Mouse (Mus musculus) erythroblast, embryonic 14.5 days (primary cell): ENCODE measurements around the gene Gxylt2. TPM values are rescaled to one million over a fixed set of nuclear protein-coding genes. Genes with fewer than 3 reads are reported as not detected.

Experiments
- H3K27me3 ChIP-seq: 2 replicates; pipeline ENCODE4 v1.6.1; 2012; ENCODE audit warnings: inconsistent platforms; ENCODE audit not compliant: control insufficient read depth
- H3K36me3 ChIP-seq: 2 replicates; pipeline ENCODE4 v1.6.1; 2012; ENCODE audit warnings: mild to moderate bottlenecking, inconsistent platforms; ENCODE audit not compliant: control insufficient read depth
- H3K4me1 ChIP-seq: 2 replicates; pipeline ENCODE4 v1.6.1; 2012; ENCODE audit warnings: inconsistent platforms; ENCODE audit not compliant: control insufficient read depth
- H3K4me3 ChIP-seq: replicated peaks from 2 replicates; pipeline ENCODE3; 2012; ENCODE audit warnings: moderate library complexity, mild to moderate bottlenecking, inconsistent platforms
- H3K9me3 ChIP-seq: 2 replicates; pipeline ENCODE4 v1.6.1; 2012; ENCODE audit warnings: low read length, inconsistent platforms, mixed read lengths; ENCODE audit not compliant: control insufficient read depth
- GATA1 ChIP-seq: IDR thresholded peaks from 2 replicates; pipeline ENCODE4 v1.6.1; 2012; ENCODE audit warnings: low read length, inconsistent platforms, mixed read lengths
- TAL1 ChIP-seq: IDR thresholded peaks from 3 replicates; pipeline ENCODE4 v1.6.1; 2012; ENCODE audit warnings: low read length, inconsistent platforms, mixed read lengths
- polyA plus RNA-seq: library from polyadenylated mRNA; stranded (reverse); fragments of >175 nt; gene quantifications from 2 replicates; pipeline ENCODE4 v1.2.3, GENCODE M21; 2012

The Gxylt2 gene
- polyA plus RNA-seq, 1 experiment = not detected

DNA sequence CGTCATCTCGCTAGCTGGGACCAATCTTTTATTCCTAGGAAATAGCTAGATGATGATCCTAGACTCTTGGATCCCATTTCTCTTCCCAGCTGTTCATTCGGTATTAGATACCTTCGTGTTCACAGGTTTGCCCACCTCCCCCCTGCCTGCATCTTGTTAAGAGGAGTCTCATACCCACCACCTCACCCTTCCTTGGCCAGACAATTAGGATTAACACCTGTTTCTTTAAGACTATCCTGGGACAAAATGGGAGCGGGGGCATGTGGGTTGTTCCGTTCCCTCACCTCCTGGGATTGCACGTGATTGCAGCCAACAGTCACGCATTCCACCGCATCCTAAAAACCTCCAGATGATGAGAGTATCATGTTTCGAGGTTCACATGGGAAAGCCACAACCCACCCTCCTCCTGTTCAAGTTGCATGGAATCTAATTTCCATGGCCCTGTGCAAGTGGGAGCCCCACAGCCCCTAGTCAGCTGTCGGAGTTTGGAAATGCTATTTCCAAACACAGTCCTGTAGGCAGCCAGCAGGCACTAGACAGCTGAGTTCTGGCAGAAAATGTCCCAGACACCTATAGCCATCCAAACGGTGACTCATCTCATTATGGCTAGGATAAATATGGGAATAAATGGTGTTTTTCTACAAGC lies 28.0 kb downstream of the Gxylt2 start:
- Histone ChIP-seq H3K4me3 (no peak overlapping the region), H3K36me3 (no peaks in the 10 kb centered on the region), H3K9me3 (no peaks in the 10 kb centered on the region), H3K4me1 (no peaks in the 10 kb centered on the region), H3K27me3 (no peaks in the 10 kb centered on the region)
- TF ChIP-seq TAL1 (no peak), GATA1 (no peak)

GRCm38 (mm10) chr6:100733218-100733617 lies 28.7 kb downstream of the Gxylt2 start:
- H3K36me3 ChIP-seq = no peaks in the 10 kb centered on the region
- TF ChIP-seq GATA1 (no peak), TAL1 (no peak)
- no peaks in the 10 kb centered on the region for H3K9me3 ChIP-seq
- no peak overlapping the region for H3K4me3 ChIP-seq
- no peaks in the 10 kb centered on the region for H3K27me3 ChIP-seq
- H3K4me1 ChIP-seq = no peaks in the 10 kb centered on the region

DNA sequence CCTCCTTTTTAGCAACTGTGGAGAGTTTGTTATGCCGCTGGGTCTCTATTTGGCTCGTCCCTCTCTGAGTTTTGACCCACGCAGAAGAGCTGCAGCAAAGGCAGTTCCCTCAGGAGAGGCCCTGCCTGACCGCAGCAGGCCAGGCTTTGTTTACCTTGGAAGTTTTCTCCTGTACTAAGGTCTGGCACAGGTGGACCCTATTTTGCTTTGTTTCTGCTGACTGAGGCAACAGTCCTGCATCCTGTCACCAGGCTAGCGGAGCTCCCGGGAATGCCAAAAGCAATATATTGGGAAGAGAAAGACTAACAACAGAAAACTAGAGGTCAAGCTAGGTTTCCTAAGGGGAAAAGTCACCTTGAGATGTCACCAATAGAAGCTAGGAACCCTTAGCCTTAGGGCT lies 29.8 kb downstream of the Gxylt2 start:
- TF ChIP-seq GATA1 (no peak), TAL1 (no peak)
- Histone ChIP-seq H3K4me1 (no peaks in the 10 kb centered on the region), H3K9me3 (no peaks in the 10 kb centered on the region), H3K27me3 (no peaks in the 10 kb centered on the region), H3K4me3 (no peak overlapping the region), H3K36me3 (no peaks in the 10 kb centered on the region)

DNA sequence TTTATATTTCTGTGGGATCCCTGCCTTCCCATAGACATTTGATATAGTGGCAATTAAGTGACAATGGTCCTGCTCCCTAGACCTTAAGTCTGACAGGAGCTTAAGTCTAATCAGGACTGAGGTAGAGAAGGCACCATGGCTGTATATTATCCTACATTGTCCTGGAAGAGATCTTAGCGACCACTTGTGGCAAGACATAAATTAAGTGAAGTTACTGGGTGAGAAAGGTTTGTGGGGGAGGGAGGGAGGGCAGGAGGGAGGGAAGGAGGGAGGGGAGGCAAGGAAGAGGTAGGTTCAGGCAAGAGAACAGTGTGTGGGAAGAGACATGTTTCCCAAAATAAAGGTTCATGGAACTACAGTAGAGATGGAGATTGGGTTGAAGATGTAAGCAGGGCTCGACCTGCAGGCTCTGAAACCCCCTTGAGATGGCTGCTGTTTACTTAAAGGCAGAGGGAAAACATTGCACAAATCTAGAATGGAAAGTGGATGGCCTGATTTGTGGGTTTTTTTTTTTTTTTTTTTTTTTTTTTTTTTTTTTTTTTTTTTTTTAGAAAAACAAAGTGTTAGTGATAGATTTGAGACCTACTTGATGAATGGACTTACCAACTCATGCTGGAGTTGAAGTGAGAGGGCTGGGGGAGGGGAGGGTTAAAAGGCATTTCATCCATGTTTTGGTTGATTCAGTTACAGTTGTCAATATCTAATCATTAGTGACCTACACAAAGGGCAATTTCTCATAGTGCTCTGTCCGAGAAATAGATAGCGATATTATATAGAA lies 54.1 kb downstream of the Gxylt2 start:
- Histone ChIP-seq H3K36me3 (no peaks in the 10 kb centered on the region), H3K27me3 (no peaks in the 10 kb centered on the region), H3K4me1 (no peaks in the 10 kb centered on the region), H3K9me3 (no peaks in the 10 kb centered on the region), H3K4me3 (no peak overlapping the region)
- no peak for TF ChIP-seq GATA1
- no peak for TF ChIP-seq TAL1

DNA sequence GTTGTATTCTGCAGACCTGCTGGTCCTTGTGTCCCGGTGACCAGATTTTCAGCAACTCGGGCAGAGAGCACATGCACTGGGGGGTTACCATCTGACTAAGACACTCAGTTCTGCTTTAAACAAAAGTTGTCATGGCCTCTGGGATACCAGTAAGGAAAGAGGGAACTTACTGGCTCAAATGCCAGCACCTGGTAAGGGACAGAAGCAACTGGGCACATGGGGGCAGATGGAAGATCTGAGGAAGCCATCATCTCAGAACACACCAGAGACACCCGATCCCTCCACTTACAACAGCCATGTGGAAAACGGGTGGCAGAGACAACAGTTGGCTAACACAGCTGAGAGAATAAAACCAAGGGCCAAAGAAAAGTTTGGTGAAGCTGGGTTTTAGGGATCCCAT lies 63.2 kb downstream of the Gxylt2 start:
- Histone ChIP-seq H3K36me3 (no peaks in the 10 kb centered on the region), H3K9me3 (no peaks in the 10 kb centered on the region), H3K4me3 (no peak overlapping the region), H3K27me3 (no peaks in the 10 kb centered on the region), H3K4me1 (no peaks in the 10 kb centered on the region)
- TF ChIP-seq GATA1 (no peak), TAL1 (no peak)

DNA sequence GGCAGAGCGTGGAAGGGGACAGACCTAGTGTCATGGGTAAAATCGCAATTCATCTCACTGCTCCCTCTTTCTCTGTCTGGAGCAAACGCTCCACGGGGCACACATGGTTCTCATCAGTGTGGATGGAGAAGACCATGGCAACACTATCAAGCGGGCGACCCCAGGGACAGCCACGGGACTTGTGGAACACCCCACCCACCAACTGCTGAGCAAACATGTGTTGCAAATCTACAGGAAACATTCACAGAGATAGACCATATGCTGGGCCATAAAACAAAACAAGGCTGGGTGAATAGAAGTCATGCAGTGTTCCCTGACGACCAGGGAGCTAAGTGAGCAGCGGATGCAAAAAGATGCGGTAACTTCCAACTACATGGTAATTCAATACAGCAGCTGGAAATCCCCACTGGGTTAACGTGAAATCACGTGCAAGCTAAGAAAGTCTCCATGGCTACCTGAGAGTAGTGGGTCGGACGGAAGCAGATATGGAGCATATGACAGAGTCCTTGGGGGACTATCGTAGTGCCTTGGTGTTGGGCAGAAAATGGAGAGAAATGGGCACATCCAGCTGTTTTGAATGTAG lies 71.5 kb downstream of the Gxylt2 start:
- H3K27me3 ChIP-seq = no peaks in the 10 kb centered on the region
- no peaks in the 10 kb centered on the region for H3K36me3 ChIP-seq
- H3K4me3 ChIP-seq = no peak overlapping the region
- H3K9me3 ChIP-seq = no peaks in the 10 kb centered on the region
- no peak for TF ChIP-seq GATA1
- no peak for TF ChIP-seq TAL1
- no peaks in the 10 kb centered on the region for H3K4me1 ChIP-seq

DNA sequence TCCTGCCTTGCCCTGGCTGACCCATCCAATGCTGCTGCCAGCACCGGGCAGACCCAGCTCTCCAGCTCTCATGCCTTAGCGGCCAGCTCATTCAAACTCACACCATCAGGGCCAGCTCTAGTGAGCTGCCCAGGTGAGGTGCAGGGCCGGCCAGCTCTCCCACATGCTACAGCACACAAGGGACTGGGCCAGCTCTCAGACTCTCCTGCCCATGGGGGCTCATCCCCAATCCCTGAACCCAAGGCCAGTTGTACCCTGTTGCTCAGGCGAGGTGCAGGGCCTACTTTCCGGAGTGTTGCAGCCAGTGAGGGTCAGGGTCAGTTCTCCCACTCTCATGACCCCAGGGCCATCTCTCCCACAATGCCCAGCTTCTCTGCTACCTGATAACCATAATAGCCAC lies 74.1 kb downstream of the Gxylt2 start:
- Histone ChIP-seq H3K27me3 (no peaks in the 10 kb centered on the region), H3K4me3 (no peak overlapping the region), H3K36me3 (no peaks in the 10 kb centered on the region), H3K4me1 (no peaks in the 10 kb centered on the region), H3K9me3 (no peaks in the 10 kb centered on the region)
- TF ChIP-seq GATA1 (no peak), TAL1 (no peak)

GRCm38 (mm10) chr6:100780421-100780820 lies 75.9 kb downstream of the Gxylt2 start:
- Histone ChIP-seq H3K36me3 (no peaks in the 10 kb centered on the region), H3K4me1 (no peaks in the 10 kb centered on the region), H3K27me3 (no peaks in the 10 kb centered on the region), H3K4me3 (no peak overlapping the region), H3K9me3 (no peaks in the 10 kb centered on the region)
- TF ChIP-seq GATA1 (no peak), TAL1 (no peak)

- no peak overlapping the region for H3K4me3 ChIP-seq
- H3K36me3 ChIP-seq = no peaks in the 10 kb centered on the region
- H3K27me3 ChIP-seq = no peaks in the 10 kb centered on the region
- no peaks in the 10 kb centered on the region for H3K9me3 ChIP-seq
- no peaks in the 10 kb centered on the region for H3K4me1 ChIP-seq
- TF ChIP-seq TAL1 (no peak), GATA1 (no peak)
Measured at GRCm38 (mm10) chr6:100781644-100782043, 77.1 kb downstream of the Gxylt2 start.
